Mouse (Mus musculus) liver, embryonic 15.5 days (tissue): Measurements from ENCODE around the gene Selenow. TPM values are rescaled to one million over a fixed set of nuclear protein-coding genes. Genes with fewer than 3 reads are reported as not detected.

Experiments used
- ATAC-seq: fragments of 200-750 bp; cut with Nextera tagmentation; 2 replicates; pipeline ENCODE4 v1.8.0; 2017; ENCODE audit warnings: moderate number of reproducible peaks, mild to moderate bottlenecking, moderate library complexity; ENCODE audit not compliant: insufficient read depth
- H3K27ac ChIP-seq: fragments of 300-500 bp; sonication (generic); replicated peaks from 2 replicates; pipeline ENCODE4 v1.5.1; 2015; ENCODE audit warnings: mild to moderate bottlenecking, inconsistent platforms
- H3K27me3 ChIP-seq: fragments of 300-500 bp; sonication (generic); 2 replicates; pipeline ENCODE4 v1.6.1; 2015; ENCODE audit warnings: mild to moderate bottlenecking, inconsistent platforms
- H3K36me3 ChIP-seq: fragments of 300-500 bp; sonication (generic); replicated peaks from 2 replicates; pipeline ENCODE4 v1.6.1; 2015; ENCODE audit warnings: moderate library complexity, mild to moderate bottlenecking, inconsistent platforms
- H3K4me1 ChIP-seq: fragments of 300-500 bp; sonication (generic); replicated peaks from 2 replicates; pipeline ENCODE4 v1.6.1; 2015; ENCODE audit warnings: inconsistent platforms
- H3K4me2 ChIP-seq: fragments of 300-500 bp; sonication (generic); 2 replicates; pipeline ENCODE4 v1.6.1; 2015; ENCODE audit warnings: moderate library complexity, mild to moderate bottlenecking, inconsistent platforms
- H3K4me3 ChIP-seq: fragments of 300-500 bp; sonication (generic); replicated peaks from 2 replicates; pipeline ENCODE4 v1.5.1; 2015; ENCODE audit warnings: mild to moderate bottlenecking, inconsistent platforms
- H3K9ac ChIP-seq: fragments of 300-500 bp; sonication (generic); 2 replicates; pipeline ENCODE4 v1.6.1; 2015; ENCODE audit warnings: moderate library complexity, mild to moderate bottlenecking, inconsistent platforms
- H3K9me3 ChIP-seq: fragments of 300-500 bp; sonication (generic); replicated peaks from 2 replicates; pipeline ENCODE4 v1.6.1; 2016; ENCODE audit warnings: inconsistent platforms
- WGBS: fragments of 180-500 bp; shearing (Covaris S2); methylation state at CpG from one replicate; pipeline ENCODE4 v1.1.7; 2015; ENCODE audit warnings: mixed read lengths; ENCODE audit not compliant: insufficient replicate concordance; 5-methylcytosine and 5-hydroxymethylcytosine counted together
- polyA plus RNA-seq: library from polyadenylated mRNA; unstranded; fragments of >200 nt; fragmentation: Nextera tagmentation; extraction: Ambion mirVana; gene quantifications from 2 replicates; pipeline ENCODE4 v1.2.1, GENCODE M21; 2015

The Selenow gene
- 246 and 279 TPM in 2 replicates for polyA plus RNA-seq

GRCm38 (mm10) chr7:15922220-15922773, at the start of gene Selenow:
Gene Selenow, minus strand, starts transcription at chr7:15922402.
- H3K4me3 ChIP-seq: peak within 1 kb of the TSS; percentile 82
- peak; percentile 98 for ATAC-seq
- peak within 1 kb of the TSS; percentile 89 for H3K4me2 ChIP-seq
- H3K27ac ChIP-seq: peak within 1 kb of the TSS; percentile 84
- H3K9me3 ChIP-seq: no peaks in the 10 kb centered on the region
- no peaks in the 10 kb centered on the region for H3K27me3 ChIP-seq
- peaks cover 26% of the 10 kb centered on the region for H3K36me3 ChIP-seq
- 0% methylated on average over 33 of the region's 33 CpGs for WGBS
- H3K9ac ChIP-seq: peak within 1 kb of the TSS; percentile 81
- peaks cover 47% of the 10 kb centered on the region for H3K4me1 ChIP-seq

- WGBS: 74% methylated on average over 3 of the region's 3 CpGs
Measured at GRCm38 (mm10) chr7:15969674-15970073, 47.5 kb upstream of the Selenow start.

GRCm38 (mm10) chr7:15968322-15968721, 46.1 kb upstream of the Selenow start:
- H3K27ac ChIP-seq: no peak overlapping the region
- H3K9ac ChIP-seq: no peak overlapping the region
- H3K9me3 ChIP-seq: no peaks in the 10 kb centered on the region
- H3K4me2 ChIP-seq: no peak overlapping the region
- H3K4me3 ChIP-seq: no peak overlapping the region
- H3K4me1 ChIP-seq: peaks cover 18% of the 10 kb centered on the region
- no peak for ATAC-seq
- H3K27me3 ChIP-seq: peaks cover 6% of the 10 kb centered on the region; the same call in 1 of the 2 replicates
- WGBS: 78% methylated on average over 8 of the region's 8 CpGs
- peaks cover 16% of the 10 kb centered on the region for H3K36me3 ChIP-seq

More at GRCm38 (mm10) chr7:15969674-15970073, 47.5 kb upstream of the Selenow start:
- no peaks in the 10 kb centered on the region for H3K9me3 ChIP-seq
- peaks cover 27% of the 10 kb centered on the region for H3K36me3 ChIP-seq
- peaks cover 13% of the 10 kb centered on the region for H3K4me1 ChIP-seq
- H3K9ac ChIP-seq: no peak overlapping the region
- ATAC-seq: no peak
- no peak overlapping the region for H3K4me3 ChIP-seq
- H3K27ac ChIP-seq: no peak overlapping the region
- H3K4me2 ChIP-seq: no peak overlapping the region
- H3K27me3 ChIP-seq: peaks cover 6% of the 10 kb centered on the region; the same call in 1 of the 2 replicates

- peaks cover 18% of the 10 kb centered on the region for H3K4me1 ChIP-seq
- no peaks in the 10 kb centered on the region for H3K9me3 ChIP-seq
- peak within 1 kb of the TSS; percentile 75 for H3K4me2 ChIP-seq
- peak within 1 kb of the TSS; percentile 48 for H3K4me3 ChIP-seq
- H3K27me3 ChIP-seq: peaks cover 6% of the 10 kb centered on the region
- peaks cover 11% of the 10 kb centered on the region for H3K36me3 ChIP-seq
- no peak within 1 kb of the TSS for H3K27ac ChIP-seq
- peak within 1 kb of the TSS; percentile 42; the same call in 1 of the 2 replicates for H3K9ac ChIP-seq
- peak; percentile 83 for ATAC-seq
- 1% methylated on average over 22 of the region's 22 CpGs for WGBS
Measured at GRCm38 (mm10) chr7:15967312-15967711, 45.1 kb upstream of the Selenow start, which contains the start of gene Ehd2. Gene Ehd2, minus strand, starts transcription at chr7:15967567.

GRCm38 (mm10) chr7:15966489-15966888, 44.3 kb upstream of the Selenow start:
- Histone ChIP-seq H3K27ac (no peak overlapping the region), H3K4me3 (no peak overlapping the region), H3K9ac (no peak overlapping the region), H3K9me3 (no peaks in the 10 kb centered on the region), H3K36me3 (peaks cover 2% of the 10 kb centered on the region), H3K4me2 (no peak overlapping the region), H3K27me3 (peaks cover 6% of the 10 kb centered on the region), H3K4me1 (peaks cover 18% of the 10 kb centered on the region)
- WGBS: 24% methylated on average over 3 of the region's 3 CpGs
- ATAC-seq: no peak

GRCm38 (mm10) chr7:15963798-15964652, 41.8 kb upstream of the Selenow start:
- H3K9ac ChIP-seq: no peak overlapping the region
- no peak overlapping the region for H3K4me2 ChIP-seq
- no peaks in the 10 kb centered on the region for H3K36me3 ChIP-seq
- no peak for ATAC-seq
- no peak overlapping the region for H3K27ac ChIP-seq
- whole genome bisulfite sequencing: 58% methylated on average over 32 of the region's 32 CpGs
- peaks cover 18% of the 10 kb centered on the region for H3K4me1 ChIP-seq
- H3K9me3 ChIP-seq: no peaks in the 10 kb centered on the region
- peaks cover 6% of the 10 kb centered on the region for H3K27me3 ChIP-seq
- no peak overlapping the region for H3K4me3 ChIP-seq

- Histone ChIP-seq H3K27me3 (peaks cover 6% of the 10 kb centered on the region), H3K4me3 (no peak overlapping the region), H3K9ac (no peak overlapping the region), H3K27ac (no peak overlapping the region; the same call in 1 of the 2 replicates), H3K4me1 (peaks cover 16% of the 10 kb centered on the region), H3K36me3 (no peaks in the 10 kb centered on the region), H3K4me2 (no peak overlapping the region), H3K9me3 (no peaks in the 10 kb centered on the region)
- ATAC-seq: no peak
- WGBS: 63% methylated on average over 12 of the region's 12 CpGs
Measured at GRCm38 (mm10) chr7:15962311-15963288, 40.4 kb upstream of the Selenow start.

GRCm38 (mm10) chr7:15961798-15962197, 39.6 kb upstream of the Selenow start:
- Histone ChIP-seq H3K27me3 (peaks cover 6% of the 10 kb centered on the region), H3K36me3 (no peaks in the 10 kb centered on the region), H3K9ac (no peak overlapping the region), H3K9me3 (no peaks in the 10 kb centered on the region), H3K4me3 (no peak overlapping the region), H3K27ac (no peak overlapping the region; the same call in 1 of the 2 replicates), H3K4me2 (no peak overlapping the region), H3K4me1 (peaks cover 8% of the 10 kb centered on the region)
- ATAC-seq: no peak
- 74% methylated on average over 7 of the region's 7 CpGs for WGBS

GRCm38 (mm10) chr7:15961239-15961638, 39.0 kb upstream of the Selenow start:
- Histone ChIP-seq H3K9ac (no peak overlapping the region), H3K27ac (no peak overlapping the region), H3K4me2 (no peak overlapping the region), H3K9me3 (no peaks in the 10 kb centered on the region), H3K4me1 (peaks cover 8% of the 10 kb centered on the region; the same call in 1 of the 2 replicates), H3K36me3 (no peaks in the 10 kb centered on the region), H3K27me3 (peaks cover 6% of the 10 kb centered on the region), H3K4me3 (no peak overlapping the region)
- 54% methylated on average over 4 of the region's 4 CpGs for WGBS
- no peak for ATAC-seq

- ATAC-seq: no peak
- peaks cover 12% of the 10 kb centered on the region for H3K4me1 ChIP-seq
- no peak overlapping the region for H3K4me2 ChIP-seq
- no peaks in the 10 kb centered on the region for H3K9me3 ChIP-seq
- peaks cover 8% of the 10 kb centered on the region for H3K27me3 ChIP-seq
- 43% methylated on average over 4 of the region's 4 CpGs for WGBS
- no peak overlapping the region for H3K4me3 ChIP-seq
- H3K27ac ChIP-seq: no peak overlapping the region
- no peak overlapping the region for H3K9ac ChIP-seq
- H3K36me3 ChIP-seq: no peaks in the 10 kb centered on the region
Measured at GRCm38 (mm10) chr7:15960691-15961090, 38.5 kb upstream of the Selenow start.
